Mouse (Mus musculus): ENCODE data around the gene Crebbp.

- TF ChIP-seq CTCF (IDR thresholded peaks at IDR 0.05; ENCODE audit: low read depth) (no peak), EP300 (optimal IDR thresholded peaks at IDR 0.05) (no peak)
Measured at GRCm38 (mm10) chr16:4199566-4199965, 14.2 kb downstream of the Crebbp start.

Measured in stomach, postnatal 0 days (tissue).